ENCODE assay signal across 8 mouse cellular contexts in the genomic region with DNA sequence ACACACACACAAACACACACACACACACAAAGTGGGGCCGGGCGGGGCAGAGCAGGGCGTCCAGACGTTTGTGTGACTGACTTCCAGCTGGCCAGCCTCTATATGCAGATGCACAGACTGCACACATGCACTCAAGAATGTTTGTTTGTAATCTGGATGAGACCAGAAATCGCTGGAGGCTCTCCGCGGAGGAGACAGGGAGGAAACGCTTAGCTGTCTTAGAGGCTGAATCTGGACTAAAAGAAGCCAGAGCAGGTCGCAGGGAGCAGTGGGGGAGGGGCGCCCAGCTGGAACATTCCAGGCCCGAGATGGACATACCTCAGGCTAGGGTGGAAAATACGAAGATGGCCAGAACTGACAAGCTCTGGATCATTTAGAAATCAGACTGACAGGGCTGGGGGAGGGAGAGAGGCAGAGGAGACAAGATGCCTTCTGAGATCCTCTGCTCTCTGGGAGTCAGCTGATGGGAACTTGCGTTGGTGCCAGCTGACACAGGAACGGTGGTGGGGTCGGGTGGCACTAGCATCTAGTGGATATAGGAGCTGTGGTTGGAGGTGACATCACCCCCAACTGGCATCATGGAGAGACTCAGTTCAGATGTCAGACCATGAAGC. TPM values are rescaled to one million over a fixed set of nuclear protein-coding genes. Genes with fewer than 3 reads are reported as not detected.
DNase-seq lines count a peak whose midpoint lies in the region; ATAC-seq lines count a peak whose summit lies in the region.

No protein-coding gene starts in this region.

- peaks cover 12% of the 10 kb centered on the region for H3K4me1 ChIP-seq in hindbrain, embryonic 13.5 days (replicated peaks)

- no peak overlapping the region for H3K4me3 ChIP-seq in hindbrain, embryonic 13.5 days

- peak; percentile 57 for DNase-seq in urinary bladder, postnatal 14 days (ENCODE audit: low spot score)
- no peak for DNase-seq in urinary bladder, postnatal 36 days (ENCODE audit: low spot score in 2 of 2)
- DNase-seq in embryo, embryonic 11 days = peak; percentile 66
- DNase-seq in right cerebral cortex, adult 2 months (ENCODE audit: low spot score in 2 of 2) = no peak
- no peak for DNase-seq in spleen, postnatal 14 days (ENCODE audit: low spot score in 2 of 2)
- DNase-seq in adrenal gland, postnatal 14 days = no peak

- H3K36me3 ChIP-seq in hindbrain, embryonic 13.5 days = no peaks in the 10 kb centered on the region

- no peaks in the 10 kb centered on the region for H3K9me3 ChIP-seq in hindbrain, embryonic 13.5 days

- H3K27me3 ChIP-seq in hindbrain, embryonic 13.5 days = no peaks in the 10 kb centered on the region

- WGBS in hindbrain, embryonic 13.5 days = 31% methylated on average over 15 of the region's 15 CpGs

- H3K9ac ChIP-seq in hindbrain, embryonic 13.5 days = no peak overlapping the region

- peak overlapping the region; percentile 30; the same call in 1 of the 2 replicates for H3K27ac ChIP-seq in hindbrain, embryonic 13.5 days

- ATAC-seq in hindbrain, embryonic 13.5 days (ENCODE audit: low FRiP score) = no peak
- ATAC-seq in megakaryocyte-erythroid progenitor cell, adult 5-6 weeks (replicated peaks; ENCODE audit: low FRiP score, low TSS enrichment, poor library complexity, severe bottlenecking) = 0 out of 2 replicates have a peak, but pooled peaks have one; percentile 19

- no peak overlapping the region for H3K4me2 ChIP-seq in hindbrain, embryonic 13.5 days

RNA-seq across cellular contexts. Expression of a gene that starts 7.6 kb away (rescaled TPM):
- 82.2 and 86.6 TPM in 2 replicates for polyA plus RNA-seq in hindbrain, embryonic 13.5 days (2015; fragmentation: Nextera tagmentation; extraction: Ambion mirVana)
- 70.9 and 80.1 TPM in 2 replicates for total RNA-seq in megakaryocyte-erythroid progenitor cell, adult 5-6 weeks (2014; fragmentation: Nextera tagmentation)
- total RNA-seq in megakaryocyte-erythroid progenitor cell, adult 5-6 weeks (2017) = 27.2 and 42.9 TPM in 2 replicates
- 45.8 and 59.2 TPM in 2 replicates for total RNA-seq in adrenal gland, postnatal 14 days (2021)

Comparison
In these comparisons a context has a peak if more than half of its experiments do, and no peak if none do; other contexts are left out.
1. DNase-seq: peak in urinary bladder, postnatal 14 days (single experiment) and embryo, embryonic 11 days (single experiment); none in urinary bladder, postnatal 36 days (0 of 2), right cerebral cortex, adult 2 months (0 of 2), spleen, postnatal 14 days (0 of 2) and adrenal gland, postnatal 14 days (single experiment).